Mouse (Mus musculus): ENCODE data around the gene Prdm11.

Prdm11 gene

DNA sequence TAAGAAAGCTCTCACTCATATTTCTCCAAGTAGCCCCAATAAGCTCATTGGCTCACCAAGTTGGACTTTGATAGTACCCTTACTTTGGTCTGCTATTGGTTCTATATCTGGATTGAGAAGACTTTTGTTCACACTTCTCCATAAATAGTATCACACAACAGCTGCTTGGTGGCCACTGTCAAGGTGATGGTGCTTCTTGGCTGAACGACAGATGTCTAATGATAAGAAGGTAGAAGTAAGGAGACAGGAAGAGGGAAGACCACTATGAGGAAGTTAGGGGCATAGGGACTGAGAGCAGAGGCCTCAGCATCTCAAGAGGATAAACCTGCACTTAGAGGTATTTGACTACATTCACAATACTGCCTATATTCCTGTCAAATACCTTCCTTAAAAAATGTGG is 81.6 kb downstream of the Prdm11 start:
- DNase-seq (ENCODE audit: low read depth), result no peak

DNA sequence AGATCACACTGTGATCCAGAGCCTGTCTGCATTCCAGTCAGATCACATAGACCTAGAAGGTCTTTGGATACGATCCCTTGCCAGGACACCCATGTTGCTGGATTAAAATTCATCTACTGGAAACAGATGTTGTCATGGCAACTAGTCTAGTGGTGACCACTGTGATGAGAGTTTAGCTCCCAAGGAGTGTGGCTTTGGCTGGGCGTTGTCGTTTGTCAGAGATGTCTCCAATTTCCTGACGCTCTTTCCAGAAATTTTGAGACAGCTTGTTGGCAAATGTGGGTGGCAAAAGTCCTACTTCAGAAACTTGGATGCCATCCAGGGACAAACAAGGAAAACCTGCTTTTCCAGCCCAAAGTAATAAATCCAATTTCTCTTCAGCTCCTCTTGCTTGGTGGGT is 87.3 kb downstream of the Prdm11 start:
- no peak for DNase-seq (ENCODE audit: low read depth)

DNA sequence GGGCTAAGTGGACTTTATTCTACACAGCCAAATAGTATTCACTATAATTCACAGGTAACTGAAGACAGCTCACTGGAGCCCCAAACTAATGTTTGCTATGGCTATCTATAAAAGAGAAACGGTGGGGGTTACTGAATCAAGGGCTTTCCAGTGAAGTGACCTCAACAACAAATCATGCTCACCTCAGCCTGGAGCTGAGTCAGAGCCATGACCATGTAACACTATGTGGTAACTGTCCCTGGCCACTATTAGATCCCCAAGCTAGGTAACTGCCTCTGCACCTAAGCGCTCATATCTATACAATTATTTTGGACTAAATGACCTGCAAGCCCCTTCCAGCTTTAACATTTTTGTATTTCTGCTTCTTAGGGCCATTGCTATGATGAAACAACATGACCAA is 89.0 kb downstream of the Prdm11 start:
- no peak for DNase-seq (ENCODE audit: low read depth)

DNA sequence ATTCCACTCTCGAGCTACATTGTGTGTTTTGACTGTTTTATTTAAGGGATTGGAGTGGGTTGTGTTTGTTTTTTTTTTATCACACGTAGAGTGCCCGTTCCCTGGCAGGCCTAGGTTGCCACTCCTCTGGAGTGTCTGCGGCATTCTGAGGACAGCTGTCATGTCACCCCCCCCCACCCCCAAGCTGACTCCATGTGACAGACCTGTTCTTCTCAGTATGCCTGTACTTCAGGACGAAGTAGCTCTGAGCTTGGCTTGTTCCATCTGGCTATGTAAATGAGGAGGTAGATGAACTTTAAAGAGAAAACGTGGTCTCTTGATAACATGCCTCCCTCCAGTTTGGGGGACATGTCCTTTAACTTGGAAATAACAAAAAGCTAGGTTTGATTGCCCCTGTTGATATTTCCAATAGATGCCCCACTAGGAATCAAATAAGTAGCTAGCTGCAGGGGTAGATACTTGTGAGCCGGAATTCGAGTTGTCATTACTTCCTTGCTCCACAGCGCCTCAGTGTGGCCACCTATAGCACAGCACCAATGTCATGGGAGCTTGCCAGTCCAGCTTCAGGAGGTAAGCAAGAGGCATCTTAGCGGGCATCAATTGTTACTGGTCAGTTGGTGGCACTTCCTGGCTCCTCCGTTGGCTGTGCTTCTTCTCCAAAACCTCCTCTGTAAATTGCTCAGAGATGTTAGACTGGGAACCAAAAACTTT is 91.4 kb downstream of the Prdm11 start:
- no peak for DNase-seq (ENCODE audit: low read depth)

DNA sequence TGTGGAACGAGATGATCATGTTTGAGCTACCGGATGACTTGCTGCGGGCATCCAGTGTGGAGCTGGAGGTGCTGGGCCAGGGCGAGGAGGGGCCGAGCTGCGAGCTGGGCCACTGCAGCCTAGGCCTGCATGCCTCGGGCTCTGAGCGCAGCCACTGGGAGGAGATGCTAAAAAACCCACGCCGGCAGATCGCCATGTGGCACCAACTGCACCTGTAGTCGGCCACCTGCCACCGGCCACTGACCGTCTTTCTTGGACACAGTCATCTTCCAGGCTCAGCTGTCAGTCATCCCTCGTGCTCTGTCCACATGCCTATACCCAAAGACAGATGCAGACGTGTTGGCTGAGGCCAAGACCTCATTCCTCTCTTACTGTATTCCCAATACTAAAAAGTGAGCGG is 92.5 kb downstream of the Prdm11 start:
- DNase-seq (ENCODE audit: low read depth), result no peak

DNA sequence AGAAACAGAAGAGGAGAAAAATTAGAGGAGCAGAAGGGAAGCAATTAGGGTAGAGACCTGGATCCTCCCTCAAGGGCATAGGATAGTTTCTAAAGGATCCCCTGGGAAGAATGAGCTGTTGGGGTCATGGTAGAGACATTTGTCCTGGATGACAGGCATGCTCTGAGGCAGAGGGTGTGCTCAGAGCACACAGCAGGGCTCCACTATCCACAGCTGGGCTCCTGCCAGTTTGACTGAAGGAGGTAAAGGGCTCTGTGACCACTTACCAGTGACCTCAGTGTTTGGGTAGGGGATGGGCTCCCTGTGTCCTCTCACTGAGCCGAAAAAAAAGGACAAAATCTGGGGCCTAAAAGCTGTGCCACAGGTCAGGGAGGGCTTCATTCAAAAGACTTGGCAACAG is 96.4 kb downstream of the Prdm11 start:
- no peak for DNase-seq (ENCODE audit: low read depth)

DNA sequence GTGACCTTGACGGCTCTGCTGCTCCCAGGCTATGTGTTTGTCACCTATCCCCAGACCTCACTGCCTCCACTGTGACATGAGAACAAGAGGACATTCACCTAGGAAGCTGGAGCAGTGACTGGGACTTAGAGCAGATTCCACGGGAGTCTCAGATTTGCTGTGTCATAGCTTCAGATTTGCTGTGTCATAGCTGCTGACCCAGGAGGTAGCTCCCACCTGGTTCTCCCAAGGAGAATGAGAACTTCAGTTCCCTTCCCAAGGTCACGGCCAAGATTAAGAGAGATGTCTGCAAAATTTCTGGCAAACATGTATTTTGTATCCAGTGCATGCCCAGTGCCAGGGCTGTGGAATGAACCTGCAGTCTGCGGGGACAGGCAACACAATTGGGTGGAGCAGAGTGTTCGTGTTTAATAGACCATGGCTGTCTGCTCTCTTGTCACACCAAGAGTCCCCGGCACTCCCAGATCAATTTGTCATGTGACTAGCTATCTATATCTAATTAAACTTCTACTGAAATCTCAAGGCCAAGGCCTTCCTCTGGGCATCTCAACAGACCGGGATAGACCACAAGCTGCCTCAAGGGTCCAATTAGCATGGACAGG is 97.2 kb downstream of the Prdm11 start:
- DNase-seq (ENCODE audit: low read depth), result no peak

DNA sequence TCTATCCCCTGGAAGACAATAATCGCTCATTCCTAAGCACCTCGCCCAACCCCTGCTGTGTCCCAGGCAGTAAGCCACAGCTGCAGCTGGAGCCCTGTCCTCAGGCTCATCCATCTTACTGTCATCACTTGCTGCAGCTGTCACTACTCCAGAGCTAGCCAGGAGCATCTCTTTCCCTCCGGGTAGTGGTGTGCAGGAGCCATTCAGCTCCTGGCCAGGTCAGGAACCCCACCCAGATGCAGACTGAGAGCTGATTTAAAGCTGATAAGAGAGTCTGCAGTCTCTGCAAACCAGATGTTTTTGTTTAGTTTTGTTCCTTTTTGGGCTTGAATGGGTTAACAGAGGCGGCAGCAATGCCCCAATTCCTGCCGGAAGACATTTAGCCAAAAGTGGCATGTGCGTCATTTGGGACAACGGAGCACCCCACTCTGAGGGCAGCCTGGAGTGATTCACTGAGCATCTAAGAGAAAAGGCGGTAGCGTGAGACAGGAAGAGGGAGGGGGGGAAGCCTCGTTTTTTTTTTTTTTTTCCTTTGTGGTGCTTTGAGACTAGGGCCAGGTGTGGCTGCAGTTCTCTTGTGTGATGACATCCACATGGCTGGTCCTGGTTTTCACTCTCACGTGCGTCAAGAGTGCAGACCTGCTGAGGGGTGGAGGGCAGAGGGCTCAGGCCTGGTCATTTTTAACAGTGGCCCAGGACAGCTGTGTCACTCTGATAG is 97.8 kb downstream of the Prdm11 start:
- peak; percentile 27 for DNase-seq (ENCODE audit: low read depth)

DNA sequence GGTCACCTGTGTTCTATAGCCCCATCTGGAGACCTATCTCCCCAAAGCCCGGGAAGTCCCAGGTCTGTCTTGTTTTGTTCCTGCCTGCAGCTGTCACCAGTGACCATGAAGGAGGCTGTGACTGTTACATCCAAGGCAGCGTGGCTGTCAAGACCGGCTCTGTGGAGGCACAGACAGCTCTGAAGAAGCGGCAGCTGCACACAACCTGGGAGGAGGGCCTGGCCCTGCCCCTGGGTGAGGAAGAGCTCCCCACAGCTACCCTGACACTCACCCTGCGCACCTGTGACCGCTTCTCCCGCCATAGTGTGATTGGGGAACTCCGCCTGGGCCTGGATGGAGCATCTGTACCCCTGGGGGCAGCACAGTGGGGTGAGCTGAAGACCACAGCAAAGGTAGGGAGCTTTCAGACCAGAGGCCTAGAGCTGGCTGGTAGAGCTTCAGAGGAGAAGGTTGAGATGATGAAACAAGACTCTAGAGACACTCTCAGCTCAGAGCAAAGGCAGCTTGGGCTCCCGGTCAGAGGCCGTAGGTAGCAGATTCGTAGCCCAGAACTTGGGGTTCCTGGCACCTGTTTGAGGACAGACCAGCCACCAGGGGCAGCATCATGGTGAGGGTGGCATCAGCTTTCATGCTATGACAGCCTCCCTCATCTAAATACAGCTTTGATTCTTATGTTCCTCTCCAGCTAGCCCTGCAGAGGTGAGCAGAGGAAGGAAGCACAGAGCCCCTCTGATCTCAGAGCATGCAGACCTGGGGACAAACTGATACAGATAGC is 100.0 kb downstream of the Prdm11 start:
- DNase-seq (ENCODE audit: low read depth), result no peak

DNA sequence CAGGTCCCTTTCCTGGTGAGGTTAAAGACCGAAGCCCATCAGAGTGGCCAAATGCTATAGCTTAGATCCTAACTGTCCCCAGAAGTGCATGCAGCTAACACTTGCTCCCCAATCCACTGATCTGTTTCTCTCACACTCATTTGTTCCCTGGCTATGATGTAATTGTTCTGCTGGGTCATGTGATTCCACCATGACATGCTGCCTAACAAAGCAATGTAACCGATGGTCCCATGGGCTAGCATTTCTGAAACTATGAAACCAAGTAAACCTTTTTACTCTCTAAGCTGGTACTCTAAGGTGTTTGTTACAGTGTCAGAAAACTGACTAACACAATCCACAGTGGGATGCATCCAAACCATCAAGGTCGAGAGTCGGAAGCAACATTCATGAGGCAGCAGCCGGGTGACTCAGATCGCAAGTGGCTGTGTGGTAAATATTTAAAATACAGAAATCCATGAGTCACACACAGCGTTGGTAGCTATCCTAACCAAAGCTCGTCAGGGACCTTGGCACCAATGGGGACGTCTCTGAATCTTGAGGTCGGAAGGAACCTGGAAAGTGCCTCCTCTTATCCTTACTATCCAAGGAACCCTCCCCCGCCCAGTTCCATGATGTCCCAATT is 100.7 kb downstream of the Prdm11 start:
- DNase-seq (ENCODE audit: low read depth), result no peak

DNA sequence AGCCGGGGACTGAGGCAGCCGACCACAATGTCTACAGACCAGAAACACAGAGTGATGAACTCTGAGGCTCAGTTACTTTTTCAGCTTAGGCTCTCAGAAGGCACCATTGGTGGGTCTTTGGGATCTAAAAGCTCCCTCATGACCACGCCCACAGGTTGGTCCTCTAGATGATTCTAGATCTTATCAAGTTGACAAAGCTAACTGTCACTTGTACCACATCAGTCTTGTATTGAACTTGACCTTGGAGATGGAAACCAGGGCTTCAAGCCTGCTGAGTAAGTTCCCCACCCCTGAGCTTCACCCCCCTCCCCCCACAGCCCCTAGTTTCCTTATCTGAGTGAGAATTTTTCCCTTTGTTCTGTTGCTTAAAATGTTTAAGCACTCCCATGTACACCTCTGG is 101.6 kb downstream of the Prdm11 start:
- no peak for DNase-seq (ENCODE audit: low read depth)

DNA sequence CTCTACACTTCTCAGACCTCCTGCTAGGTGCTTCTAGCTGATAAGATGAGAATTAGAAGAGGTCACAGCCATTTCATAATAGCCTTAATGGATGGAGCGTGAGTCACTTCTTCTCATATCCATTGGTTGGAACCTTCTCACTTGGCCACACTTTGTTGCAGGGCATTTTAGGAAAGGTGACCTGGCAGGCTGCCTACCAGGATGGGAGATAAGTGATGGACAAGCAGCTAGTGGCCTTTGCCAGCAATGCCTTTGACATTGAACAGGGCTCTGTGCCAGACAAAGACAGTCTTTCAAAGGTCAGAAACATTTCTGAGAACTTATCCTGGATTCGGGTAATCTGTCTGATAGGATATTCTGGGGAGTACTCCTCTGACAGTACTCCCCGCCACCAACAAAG is 102.6 kb downstream of the Prdm11 start:
- DNase-seq (ENCODE audit: low read depth), result no peak

DNA sequence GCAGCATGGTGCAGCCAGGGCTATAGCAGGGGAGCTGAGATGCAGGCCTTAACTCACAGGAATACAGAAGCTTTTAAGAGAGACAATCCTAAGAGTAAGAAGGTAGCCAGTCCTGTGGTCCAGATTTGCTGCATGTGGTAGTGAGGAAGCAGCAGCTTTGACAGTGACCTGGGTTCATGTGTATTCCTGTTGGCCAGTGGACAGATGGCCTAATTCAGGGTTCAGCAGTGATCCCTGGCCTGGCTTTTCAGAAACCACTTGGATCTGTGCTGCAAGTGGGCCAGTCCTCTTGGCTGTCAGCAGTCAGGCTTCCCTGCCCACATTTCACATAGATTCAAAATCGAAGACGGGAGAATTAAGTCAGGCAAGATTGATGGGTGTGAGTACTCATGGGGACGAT is 104.5 kb downstream of the Prdm11 start:
- no peak for DNase-seq (ENCODE audit: low read depth)

DNA sequence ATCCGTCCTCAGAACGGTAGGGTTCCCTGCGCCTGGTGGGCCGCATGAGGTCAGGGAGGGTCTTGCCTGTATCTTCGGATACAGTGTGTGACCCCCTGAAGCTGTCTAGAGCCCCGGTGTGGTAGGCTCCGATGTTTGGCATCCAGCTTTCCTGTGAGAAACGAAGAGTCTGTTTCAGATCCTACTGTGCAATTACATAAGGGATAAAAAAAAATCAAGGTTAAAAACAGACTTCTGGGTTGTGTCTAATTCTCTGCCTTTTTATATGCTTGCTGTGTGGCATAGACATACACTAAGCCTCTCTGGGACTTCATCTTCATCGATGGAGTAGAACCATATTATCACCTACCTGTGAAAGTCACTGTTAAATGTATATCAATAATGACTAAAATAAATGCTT is 105.0 kb downstream of the Prdm11 start:
- DNase-seq (ENCODE audit: low read depth), result no peak

DNA sequence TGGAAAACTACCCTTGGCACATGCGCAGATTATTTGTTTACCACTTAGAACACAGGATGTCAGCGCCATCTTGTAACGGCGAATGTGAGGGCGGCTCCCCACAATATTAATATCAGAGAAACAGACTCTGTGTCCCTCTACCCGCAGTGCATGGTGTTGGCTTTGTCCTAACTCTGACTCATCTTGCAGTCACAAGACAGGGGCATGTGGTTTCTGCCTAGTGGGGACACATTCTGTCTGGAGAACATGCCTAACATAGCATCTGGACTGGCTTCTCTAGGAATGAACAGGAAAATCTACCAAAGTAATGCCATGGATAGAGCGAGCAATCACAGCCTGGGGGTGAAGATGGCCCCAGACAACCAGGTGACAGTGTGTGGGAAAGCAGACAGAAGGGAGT is 107.1 kb downstream of the Prdm11 start:
- no peak for DNase-seq (ENCODE audit: low read depth)

DNA sequence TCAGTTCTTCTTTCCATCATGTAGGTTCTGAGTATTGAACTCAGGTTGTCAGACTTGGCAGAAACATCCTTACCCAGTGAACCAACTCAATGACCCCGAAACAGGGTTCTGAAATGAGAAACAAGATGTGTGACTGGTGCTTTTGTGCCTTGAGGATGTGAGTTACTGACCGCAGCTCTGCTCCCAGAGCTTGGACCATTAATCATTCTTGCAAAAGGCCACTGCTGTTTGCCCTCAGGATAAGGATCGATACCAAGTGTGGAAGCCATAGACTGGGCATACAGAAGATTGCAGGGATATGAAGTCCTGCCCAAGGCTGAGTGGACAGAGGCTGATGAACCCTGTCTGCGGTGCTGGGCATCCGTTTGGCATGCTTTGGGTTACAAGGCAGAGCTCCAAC is 107.9 kb downstream of the Prdm11 start:
- no peak for DNase-seq (ENCODE audit: low read depth)

DNA sequence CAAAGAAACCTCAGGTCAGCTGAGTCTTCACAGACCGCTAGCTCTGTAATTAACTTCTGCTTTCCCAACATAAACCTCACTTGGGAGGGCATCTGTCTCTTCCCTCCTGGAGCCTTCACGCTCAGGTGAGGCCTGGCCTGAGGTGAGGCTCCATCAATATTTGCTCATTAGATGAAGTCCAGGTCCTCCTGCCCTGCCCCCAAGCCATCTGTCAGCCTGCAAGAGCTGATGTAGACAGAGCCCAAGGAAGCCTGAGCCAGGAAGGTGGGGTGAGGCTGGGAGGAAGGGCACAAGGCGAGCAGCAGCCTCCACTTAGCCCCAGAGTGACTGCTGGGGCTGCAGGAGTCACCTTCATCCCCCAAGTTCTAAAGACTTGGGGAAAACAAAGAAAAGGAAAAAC is 110.5 kb downstream of the Prdm11 start:
- no peak for DNase-seq (ENCODE audit: low read depth)

DNA sequence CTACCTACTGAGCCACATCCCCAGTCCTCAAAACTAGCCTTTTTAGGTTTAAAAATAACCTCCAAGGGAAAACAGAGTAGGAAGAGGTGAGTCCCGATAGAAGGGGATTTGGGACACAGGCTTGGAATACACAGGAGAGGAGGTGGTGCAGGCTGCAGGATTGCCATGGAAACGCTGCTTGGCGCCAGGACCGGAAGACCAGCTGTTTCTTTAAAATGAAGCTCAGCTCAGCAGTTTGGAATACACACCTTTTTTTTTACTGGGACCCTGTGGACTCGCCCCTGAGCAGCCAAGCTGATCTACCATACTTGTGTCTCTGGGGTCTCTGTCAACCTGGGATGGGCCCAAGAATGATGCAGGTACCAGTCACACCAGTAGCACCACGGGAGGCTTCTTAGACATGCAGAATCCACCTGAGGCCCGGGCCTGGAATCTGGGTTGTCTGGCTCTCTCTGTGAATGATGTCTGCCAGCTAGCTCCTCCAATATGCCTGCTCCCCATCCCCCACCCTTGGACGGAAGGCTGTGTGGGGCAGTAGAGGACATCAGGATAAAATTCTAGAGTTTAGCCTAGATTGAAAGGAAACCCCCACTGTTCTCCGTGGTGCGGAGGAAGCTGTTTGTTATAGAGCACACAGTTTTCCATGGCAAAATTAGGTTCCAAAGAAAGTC is 111.5 kb downstream of the Prdm11 start:
- DNase-seq (ENCODE audit: low read depth), result no peak

DNA sequence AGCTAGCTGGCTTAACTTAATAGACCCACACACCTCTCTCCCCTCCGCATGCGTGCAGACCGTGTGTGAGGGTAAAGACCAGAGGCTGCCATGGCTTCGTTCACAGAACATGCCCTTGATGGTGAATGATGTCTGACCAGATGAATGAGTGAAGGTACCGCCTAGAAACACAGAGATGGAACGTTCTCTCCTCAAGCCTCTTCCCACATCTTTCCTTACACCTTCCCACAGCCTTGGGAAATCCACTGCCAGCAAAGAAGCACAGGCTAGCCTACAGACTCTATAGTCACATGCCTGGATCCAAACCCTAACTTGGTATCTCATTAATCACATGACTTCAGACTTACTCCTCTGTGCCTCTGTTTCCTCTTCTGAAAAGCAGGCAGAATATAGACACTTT is 112.6 kb downstream of the Prdm11 start:
- no peak for DNase-seq (ENCODE audit: low read depth)

DNA sequence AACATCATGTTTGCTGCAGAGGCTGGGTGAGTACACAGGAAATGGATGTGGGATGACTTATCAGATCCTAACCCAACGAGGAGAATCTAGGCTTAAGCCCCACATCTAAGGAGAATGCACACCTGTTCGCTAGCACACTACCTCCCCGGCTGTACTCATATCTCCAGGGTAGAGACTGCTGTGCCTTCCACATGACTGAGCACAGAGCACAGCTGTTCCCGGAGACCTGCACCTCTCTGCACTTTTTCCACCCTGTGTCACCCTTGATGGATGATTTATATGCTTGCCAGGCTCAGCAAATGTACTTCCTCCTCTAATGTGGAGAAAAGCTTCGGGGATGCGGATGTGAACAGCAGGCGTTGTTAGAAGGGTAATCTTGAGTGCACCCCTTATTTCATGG is 114.9 kb downstream of the Prdm11 start:
- no peak for DNase-seq (ENCODE audit: low read depth)

DNA sequence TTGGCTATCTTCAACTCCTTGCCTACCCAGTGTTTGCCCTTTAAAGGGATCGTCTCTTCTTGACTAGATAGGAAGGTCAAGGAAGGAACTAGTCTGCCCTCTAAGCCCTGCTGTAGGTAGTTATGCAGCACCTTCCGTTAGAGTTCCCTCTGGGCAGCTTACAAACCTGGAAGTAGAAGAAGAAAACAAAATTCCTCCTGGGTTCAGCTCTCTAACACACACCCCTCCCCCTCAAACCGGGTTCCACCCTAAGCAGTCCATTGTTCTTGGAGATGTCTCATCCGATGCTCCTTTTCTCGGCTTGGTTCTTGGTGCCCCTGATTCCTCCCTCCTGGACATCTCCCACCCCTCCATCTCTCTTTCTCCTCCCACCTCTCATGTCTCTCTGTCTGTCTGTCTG is 116.3 kb downstream of the Prdm11 start:
- no peak for DNase-seq (ENCODE audit: low read depth)

Measured in fibroblast of lung, adult 2 months (primary cell).